Mouse (Mus musculus): ENCODE measurements around the gene Elmod2.
"Not testable (repeated sequence)": the region's sequence is repeated elsewhere in the genome, so short reads cannot be mapped to it uniquely, and the experiment has no call there.

Elmod2 gene

GRCm38 (mm10) chr8:83331899-83332697 lies at the start of gene Elmod2:
Gene Elmod2 (minus strand): TSS chr8:83332486.
- peak; percentile 96 for DNase-seq

- no peak for DNase-seq
Observed at GRCm38 (mm10) chr8:83381016-83381415, 48.7 kb upstream of the Elmod2 start.

GRCm38 (mm10) chr8:83380141-83380540 lies 47.9 kb upstream of the Elmod2 start:
- DNase-seq, result no peak

- DNase-seq, result no peak
Observed at GRCm38 (mm10) chr8:83377231-83377630, 44.9 kb upstream of the Elmod2 start.

GRCm38 (mm10) chr8:83363156-83363769 lies 31.0 kb upstream of the Elmod2 start:
- no peak for DNase-seq

- DNase-seq, result no peak
Observed at GRCm38 (mm10) chr8:83351315-83351714, 19.0 kb upstream of the Elmod2 start.

GRCm38 (mm10) chr8:83348263-83348662 lies 16.0 kb upstream of the Elmod2 start, which contains the start of gene Mgat4d:
Gene Mgat4d (plus strand): TSS chr8:83348471.
- no peak for DNase-seq

- DNase-seq, result no peak
Observed at GRCm38 (mm10) chr8:83342693-83343092, 10.4 kb upstream of the Elmod2 start.

GRCm38 (mm10) chr8:83342076-83342475 lies 9.8 kb upstream of the Elmod2 start:
- no peak for DNase-seq

- DNase-seq, result no peak
Observed at GRCm38 (mm10) chr8:83332864-83333263, 578 bp upstream of the Elmod2 start.

GRCm38 (mm10) chr8:83331567-83331898 lies 753 bp downstream of the Elmod2 start:
- peak; percentile 57 for DNase-seq

GRCm38 (mm10) chr8:83327889-83328288 lies 4.4 kb downstream of the Elmod2 start:
- no peak for DNase-seq

- DNase-seq, result no peak
Observed at GRCm38 (mm10) chr8:83323056-83323455, 9.2 kb downstream of the Elmod2 start.

- no peak for DNase-seq
Observed at GRCm38 (mm10) chr8:83322374-83322773, 9.9 kb downstream of the Elmod2 start.

GRCm38 (mm10) chr8:83320543-83320942 lies 11.7 kb downstream of the Elmod2 start:
- DNase-seq, result no peak

- no peak for DNase-seq
Observed at GRCm38 (mm10) chr8:83315691-83316090, 16.6 kb downstream of the Elmod2 start.

- not testable (repeated sequence) for DNase-seq
Observed at GRCm38 (mm10) chr8:83315084-83315483, 17.2 kb downstream of the Elmod2 start.

- DNase-seq, result no peak
Observed at GRCm38 (mm10) chr8:83309836-83310235, 22.4 kb downstream of the Elmod2 start.

GRCm38 (mm10) chr8:83304946-83305345 lies 27.3 kb downstream of the Elmod2 start:
- DNase-seq, result no peak

GRCm38 (mm10) chr8:83300135-83300534 lies 32.2 kb downstream of the Elmod2 start:
- DNase-seq, result no peak

GRCm38 (mm10) chr8:83297375-83297774 lies 34.9 kb downstream of the Elmod2 start:
- no peak for DNase-seq

- DNase-seq, result no peak
Observed at GRCm38 (mm10) chr8:83290176-83290575, 42.1 kb downstream of the Elmod2 start, which contains the start of gene Ucp1. Gene Ucp1 (plus strand): TSS chr8:83290352.

GRCm38 (mm10) chr8:83285391-83285790 lies 46.9 kb downstream of the Elmod2 start:
- DNase-seq, result no peak

GRCm38 (mm10) chr8:83278431-83278830 lies 53.9 kb downstream of the Elmod2 start:
- no peak for DNase-seq
